Mouse (Mus musculus): ENCODE data around the gene Cntn5.
"Not testable (repeated sequence)": the region's sequence is repeated elsewhere in the genome, so short reads cannot be mapped to it uniquely, and the experiment has no call there.

Gene Cntn5

DNA sequence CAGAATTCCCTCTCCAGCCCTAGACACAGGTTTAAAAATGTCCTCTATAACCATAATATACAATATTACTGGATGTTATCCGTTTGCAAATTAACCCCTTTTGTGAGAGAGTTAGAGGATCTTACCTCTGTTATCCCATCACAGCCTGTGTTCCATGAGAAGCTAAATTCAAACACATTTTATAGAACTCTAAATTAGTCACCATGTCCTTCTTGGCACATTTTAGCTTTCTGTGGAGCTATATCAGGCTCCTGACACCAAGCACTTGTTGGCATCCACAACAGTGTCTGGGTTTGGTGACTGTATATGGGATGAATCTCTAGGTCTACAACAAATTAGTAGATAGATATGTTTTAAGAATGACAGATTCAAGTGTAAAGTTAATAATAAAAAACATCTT lies 253.9 kb downstream of the Cntn5 start:
- DNase-seq: no peak

DNA sequence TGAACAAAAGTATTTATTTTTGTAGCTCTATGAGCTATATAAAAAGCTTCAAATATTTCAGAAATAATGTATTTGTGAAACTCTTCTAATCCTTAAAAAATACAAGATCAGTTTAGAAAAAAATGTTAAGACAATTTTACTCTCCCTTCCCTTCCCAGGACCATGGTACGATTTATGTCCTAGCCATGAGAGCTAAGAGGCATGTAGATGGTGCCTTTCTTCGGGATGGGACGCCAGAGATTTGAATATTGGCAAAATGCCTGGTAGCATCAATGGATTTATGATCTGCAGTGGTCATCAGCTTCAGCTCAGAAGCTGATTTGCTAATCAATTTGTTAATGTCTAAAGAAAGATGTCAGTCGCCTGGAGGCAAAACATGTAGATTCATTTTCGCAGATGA lies 258.6 kb downstream of the Cntn5 start:
- DNase-seq: no peak

DNA sequence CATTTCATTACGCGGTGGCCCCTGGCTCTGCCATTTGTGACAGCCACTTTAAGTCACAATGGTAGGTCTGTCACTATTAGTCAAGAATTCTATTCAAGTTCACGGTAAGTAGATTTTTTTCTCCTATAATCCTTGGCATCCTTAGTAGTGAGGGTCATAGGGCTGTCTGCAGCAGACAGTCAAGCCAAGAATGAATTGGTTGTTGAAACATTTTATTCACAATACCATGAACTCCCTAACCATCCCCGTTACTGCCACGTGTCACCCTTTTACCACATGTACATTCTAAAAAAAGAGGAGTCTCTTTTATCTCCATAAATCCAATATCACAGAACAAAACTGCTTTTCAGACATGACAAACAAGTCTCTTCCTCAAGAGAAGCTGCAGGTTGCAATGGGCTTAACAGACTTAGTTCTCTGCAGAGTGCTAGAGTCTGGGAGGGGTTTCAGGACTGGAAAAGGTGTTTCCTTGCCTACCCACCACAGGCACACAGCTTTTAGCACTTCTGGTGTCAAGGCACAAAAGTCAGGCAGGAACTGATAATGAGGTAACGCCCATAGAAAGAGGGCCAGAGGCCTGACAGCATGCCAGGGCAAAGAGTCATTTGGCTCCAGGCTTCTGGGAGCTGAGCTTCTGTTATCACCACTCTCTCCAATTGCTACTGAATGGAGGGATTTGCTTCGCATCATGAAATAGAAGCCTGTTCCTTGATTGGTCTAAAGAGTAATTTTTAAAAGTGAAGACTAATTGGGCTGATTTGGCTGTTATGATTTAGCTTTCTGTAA lies 259.3 kb downstream of the Cntn5 start:
- no peak for DNase-seq

DNA sequence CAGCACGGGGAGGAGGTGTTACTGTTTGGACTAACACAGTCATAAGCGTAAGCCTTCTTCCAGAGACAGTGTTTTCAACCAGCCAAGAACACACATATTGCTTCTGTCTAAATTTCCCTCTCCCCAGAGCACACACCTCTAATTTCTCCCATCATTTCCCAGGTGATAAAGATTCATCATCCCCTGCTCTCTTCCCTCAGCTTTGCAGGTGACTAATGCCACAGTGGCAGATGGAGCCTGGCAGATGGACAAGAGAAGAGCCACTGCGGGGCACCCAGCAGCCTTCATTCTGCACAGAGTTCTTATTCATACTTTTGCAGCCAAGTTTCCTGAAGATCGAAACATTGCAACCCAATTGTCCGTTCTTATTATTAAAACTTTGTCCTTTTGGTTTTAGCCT lies 286.5 kb downstream of the Cntn5 start:
- DNase-seq: no peak

DNA sequence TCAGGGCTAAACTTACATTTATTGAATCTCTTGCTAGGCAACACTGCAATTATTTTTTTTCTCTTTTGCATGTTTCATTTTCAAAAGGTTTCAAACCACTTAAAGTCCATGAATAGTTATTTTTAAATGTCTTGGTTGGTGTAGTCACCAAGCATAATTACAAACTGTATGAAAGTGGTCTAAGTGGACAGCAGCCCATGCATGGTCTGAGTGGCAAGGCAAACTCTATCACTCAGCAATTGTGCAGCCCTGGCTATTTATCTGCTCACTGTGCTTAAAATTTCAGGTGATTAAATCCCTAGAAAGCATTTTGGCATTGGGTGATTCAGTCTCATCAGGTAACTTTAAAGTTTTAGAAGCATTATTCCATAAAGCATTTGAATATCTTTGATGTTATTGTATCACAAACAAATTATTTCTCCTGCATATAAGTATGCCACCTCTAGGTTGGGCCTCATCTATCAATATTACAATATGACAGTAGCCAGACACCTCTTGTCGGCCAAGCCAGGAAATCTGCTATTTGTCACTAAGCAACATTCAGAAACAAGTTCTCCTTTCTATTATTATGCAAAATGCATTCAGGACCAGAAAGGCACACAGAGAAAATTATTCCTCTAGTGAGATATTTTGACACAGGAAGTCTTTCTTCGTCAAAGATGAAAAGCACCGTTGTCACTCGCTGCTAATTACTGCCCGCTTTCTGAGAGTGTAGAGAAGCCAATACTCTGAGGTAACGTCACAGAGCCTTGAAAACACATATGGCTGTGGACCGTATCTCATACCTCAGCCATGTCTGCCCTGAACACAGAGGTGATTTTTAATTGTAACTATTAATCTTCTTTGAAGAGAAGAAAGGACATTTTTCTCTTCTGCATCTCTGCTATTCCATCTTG lies 329.0 kb downstream of the Cntn5 start:
- DNase-seq: no peak

DNA sequence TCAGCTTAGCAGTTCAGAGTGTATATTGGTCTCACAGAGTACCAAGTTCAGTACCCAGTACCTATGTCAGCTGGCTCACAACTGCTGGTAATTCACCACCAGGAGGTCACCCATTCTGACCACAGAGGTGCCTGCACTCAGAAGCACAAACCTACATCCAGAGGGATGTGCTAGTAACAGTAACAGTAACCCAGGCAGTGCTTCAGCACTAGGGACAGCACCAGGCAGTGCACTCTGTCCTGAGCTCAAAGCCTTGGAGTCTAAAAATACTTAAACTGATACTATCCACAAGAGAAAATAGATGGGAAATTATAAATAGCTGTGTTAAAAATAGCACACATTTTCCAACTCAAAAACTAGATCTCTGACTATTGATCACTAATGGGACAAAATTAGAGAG lies 334.7 kb downstream of the Cntn5 start:
- DNase-seq: no peak

DNA sequence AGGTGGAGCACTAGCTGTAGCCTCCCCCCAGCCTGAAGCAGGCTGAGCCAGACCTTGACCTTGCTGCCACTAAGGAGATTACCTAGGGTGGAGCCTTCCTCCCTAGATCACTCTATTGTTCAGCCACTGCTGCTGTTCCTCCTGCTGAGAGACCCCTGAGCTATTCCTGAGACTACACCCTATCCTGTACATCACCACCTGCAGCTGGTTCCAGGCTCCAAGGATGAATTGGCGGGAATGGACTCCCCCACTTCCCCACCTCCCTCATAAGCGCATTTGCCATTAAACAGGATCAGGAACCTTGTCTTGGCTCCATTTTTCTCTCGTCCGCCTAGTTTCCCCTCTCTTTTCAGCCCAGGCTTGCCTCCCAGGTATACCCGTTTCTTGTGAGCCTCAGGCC lies 363.7 kb downstream of the Cntn5 start:
- not testable (repeated sequence) for DNase-seq

DNA sequence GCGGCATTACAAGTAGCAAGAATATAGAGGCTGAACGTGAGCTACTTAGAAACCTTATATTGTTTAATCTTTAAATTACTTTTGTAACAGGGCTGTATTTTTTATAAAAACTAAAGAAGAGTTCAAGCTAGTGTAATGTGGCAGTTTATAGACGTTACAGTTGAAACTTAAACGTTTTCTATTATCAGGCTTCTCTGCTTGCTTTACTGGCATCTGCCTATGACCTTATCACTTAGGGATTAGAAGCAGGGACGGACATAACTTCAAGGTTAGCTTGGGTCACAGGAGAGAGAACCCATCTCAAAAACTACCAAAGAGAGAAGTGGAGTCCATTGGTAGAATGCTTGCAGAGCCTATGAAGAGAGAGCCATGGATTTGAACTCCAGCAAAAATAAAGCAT lies 372.3 kb downstream of the Cntn5 start:
- no peak for DNase-seq

DNA sequence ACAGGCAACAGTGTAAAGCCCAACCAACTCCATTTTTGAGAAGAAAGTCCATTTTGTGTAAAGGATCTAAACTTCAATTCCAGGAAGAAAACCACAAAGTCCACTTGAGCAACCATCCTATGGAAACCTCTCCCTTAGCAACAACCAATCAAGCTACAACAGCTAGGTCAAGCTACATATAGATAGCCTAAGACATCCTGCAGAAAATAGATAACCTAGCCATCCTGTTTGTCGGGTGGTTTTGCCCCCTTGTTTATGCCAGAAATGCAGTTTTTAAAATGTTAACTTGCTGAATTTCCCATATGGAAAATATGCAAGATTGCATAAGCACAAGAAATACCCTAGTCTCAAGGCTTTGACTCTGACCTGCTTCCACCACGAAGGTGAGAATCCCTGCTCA lies 373.5 kb downstream of the Cntn5 start:
- DNase-seq: no peak

DNA sequence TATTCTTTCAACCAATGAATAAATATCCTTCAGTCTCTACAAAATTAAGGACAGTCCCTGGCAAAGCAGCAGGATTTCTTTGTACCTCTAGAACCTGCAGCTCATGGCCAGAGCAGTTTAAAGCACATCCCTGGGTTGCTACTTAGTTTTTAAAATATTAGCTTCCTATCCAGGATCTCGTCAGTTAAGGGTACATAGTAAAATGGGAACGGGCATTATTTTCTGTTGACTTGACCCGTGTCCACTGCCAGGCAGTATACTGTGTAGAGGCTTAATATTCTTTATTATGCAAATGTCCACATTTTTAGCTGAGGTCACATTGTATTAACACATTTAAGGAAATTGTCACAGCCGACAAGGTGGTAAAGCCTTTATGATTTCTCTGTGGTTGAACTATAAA lies 375.0 kb downstream of the Cntn5 start:
- DNase-seq: no peak

DNA sequence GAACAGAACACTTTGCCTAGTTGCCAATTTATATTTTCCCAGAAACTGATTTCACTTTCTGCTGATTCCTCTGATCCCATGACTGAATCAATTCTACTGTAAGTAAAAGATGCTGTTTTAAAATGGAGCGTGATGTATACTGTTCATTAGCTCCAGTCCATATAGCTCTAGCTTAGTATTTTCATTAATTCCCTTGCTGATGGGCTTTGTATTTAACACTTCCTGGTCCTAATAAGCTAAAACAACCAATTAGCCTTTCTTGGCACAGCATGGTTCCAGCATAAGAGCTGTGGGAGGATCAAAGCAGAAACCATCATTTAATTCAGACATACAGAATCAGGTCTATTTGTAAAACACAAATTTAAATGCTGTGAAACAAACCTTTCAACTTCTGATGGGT lies 375.5 kb downstream of the Cntn5 start:
- DNase-seq: no peak

DNA sequence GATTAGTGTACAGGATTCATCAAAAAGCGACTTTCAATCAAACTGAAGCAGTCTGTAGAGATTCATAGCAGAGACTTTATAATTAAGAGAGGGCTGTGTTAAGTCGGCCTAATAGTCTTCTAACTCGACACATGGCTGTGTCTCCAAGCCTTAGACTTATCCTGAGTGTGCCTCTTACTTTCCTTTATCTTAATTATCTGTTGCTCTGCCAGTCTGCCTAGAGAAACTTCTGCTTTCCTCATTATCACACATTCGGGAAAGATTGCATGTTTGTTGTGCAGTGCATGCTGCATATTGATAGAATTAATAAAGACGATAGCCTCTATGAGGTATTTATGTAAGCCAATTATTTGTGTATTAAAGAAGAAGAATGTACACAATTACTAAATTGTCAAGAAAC lies 375.9 kb downstream of the Cntn5 start:
- no peak for DNase-seq

DNA sequence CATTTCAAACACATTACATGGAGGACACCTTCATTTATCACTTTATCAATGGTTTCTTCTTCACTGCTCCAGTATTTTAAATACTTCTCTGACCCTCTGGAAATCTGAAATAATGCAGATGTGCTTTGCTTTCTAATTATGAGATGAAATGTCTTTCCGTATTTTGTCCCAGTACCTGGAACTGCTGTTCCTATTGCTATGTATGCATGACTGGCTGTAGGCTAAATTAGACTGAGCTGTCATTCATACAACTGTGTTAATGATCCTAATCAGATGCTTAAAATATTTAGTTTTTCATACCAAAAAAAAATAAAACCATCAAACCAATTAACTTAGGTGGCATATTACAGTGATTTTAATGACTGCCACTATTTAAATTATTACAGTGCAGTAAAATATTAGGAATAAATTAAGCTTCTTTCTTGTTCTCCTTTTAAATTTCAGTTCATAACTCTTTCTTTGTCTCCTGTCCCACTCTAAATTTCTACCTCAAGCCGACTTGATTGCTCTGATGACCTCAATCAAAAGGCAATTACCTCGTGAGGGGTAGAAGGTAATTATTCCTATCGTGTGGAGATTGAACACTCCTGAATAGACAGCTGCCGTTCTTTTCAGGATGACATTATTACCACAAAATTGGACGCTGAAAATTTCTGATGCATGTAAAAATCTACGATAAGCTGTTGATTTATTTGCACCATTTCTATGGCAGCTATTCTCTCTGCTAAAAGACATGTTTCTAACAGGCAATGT lies 378.5 kb downstream of the Cntn5 start:
- DNase-seq: no peak

DNA sequence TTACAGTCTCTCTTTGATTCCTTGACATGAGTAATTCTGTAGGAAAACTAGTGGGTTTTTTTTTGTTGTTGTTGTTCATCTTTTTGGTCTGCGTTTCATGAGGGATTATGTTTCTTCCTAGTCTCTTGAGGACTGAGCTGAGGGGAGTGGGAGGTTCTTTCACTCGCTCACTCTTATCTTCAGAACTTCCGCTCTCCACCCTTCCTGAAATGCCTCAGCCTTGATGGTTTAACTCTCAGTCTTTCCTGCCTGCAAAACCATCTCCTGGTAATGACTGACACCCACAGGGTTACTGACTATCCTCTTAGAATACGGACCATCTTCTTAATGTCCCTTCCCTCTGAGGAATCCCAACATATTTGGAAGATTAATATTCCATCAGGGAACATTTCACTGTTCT lies 382.0 kb downstream of the Cntn5 start:
- DNase-seq: no peak

DNA sequence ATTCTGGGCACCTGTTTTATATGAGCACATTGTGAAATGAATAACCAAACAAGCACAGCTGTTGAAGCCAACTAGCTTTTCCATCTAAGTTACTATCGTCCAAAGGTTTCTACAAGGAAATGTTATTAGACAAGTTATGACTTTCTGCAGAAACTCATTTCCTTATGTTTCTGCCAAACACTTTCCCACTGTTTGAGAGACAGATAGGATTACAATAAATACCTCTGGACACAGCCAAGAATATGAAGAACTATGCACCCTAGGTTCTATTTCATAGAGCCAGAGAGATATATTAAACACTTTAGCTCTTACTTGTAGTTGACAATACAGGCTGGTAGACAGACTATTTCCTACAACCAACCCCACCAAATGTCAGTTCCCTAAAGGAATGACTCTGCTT lies 383.5 kb downstream of the Cntn5 start:
- no peak for DNase-seq

DNA sequence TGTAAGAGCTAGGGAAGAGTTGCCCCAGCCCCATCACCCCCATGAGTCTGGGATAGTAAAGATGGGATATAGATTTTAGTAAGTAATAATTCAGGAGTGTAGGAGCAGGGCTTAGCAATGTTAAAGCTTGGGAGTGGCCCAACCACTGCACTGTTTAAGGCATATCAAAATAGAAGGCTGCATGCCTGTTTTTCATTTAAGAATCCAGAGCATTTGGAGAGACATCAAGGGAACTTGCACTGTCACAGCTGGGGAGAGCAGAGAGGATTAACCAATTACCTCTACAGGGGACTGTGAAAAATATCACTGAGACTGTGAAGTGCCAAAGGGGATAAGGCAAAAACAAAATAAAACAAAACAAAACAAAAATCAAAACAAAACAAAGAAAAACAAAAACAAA lies 412.3 kb downstream of the Cntn5 start:
- DNase-seq: no peak

DNA sequence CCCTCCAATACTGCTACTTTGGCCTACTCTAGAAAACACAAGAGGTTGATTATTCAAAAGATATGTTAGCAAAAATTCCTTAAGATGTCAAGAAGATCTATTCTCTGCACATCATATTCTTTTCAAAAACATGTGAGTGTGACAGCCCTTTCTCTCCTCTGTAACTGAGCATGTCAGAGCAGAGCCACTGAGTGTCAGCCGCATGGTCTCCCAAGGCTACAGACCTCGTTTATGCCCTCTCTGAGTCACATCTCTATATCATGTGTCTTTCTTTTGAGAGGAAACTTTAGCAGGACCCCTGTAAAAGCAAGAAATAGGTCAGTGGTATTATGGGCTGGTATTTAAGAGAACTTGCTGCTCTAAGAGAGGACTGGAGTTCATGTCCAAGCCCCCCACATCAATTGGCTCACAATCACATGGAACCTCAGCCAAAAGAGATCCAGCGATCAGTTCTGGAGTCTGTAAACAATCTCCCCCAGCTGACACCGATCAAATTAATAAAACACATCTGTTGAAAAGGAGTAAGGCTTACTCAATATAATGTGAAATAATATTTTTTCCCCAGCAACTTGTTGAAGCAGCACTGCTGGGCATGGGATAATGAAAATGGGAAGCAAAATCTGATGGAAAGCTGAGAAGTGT lies 433.0 kb downstream of the Cntn5 start:
- DNase-seq: no peak

DNA sequence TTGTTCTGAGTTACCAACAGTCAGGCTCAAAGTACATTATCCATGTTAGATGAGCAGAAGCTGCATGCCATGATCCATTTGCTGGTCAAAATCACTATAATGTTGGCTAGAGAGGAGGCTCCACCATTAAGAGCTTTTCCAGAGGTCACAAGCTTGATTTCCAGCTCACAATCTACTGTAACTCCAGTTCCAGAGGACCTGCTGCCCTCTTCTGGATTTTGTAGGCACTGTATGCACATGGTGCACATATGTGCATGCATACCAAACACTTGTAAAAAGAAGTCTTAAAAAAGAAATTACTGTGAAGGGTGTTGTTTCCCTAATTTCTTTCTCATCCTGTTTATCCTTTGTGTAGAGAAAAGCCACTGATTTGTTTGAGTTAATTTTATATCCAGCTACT lies 439.8 kb downstream of the Cntn5 start:
- DNase-seq: no peak

DNA sequence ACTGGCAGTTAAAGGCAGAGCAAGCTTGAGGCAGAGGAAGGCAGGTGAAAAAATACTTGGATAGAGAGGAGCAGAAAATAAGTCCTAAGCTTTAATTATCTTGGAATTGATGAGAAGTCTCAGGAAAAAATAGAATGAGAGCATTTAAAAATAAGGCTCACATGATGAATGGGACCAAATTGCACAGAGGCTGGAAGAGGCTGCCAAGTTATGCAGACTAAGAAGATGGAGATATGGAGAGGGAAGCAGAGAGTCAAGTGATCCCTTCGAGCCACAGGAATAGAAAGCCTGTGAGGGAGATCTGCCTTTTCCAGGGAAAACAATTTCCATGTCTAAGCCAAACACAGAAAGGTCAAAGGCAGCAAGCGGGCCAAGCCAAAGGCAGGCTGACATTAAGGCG lies 446.7 kb downstream of the Cntn5 start:
- DNase-seq: no peak

DNA sequence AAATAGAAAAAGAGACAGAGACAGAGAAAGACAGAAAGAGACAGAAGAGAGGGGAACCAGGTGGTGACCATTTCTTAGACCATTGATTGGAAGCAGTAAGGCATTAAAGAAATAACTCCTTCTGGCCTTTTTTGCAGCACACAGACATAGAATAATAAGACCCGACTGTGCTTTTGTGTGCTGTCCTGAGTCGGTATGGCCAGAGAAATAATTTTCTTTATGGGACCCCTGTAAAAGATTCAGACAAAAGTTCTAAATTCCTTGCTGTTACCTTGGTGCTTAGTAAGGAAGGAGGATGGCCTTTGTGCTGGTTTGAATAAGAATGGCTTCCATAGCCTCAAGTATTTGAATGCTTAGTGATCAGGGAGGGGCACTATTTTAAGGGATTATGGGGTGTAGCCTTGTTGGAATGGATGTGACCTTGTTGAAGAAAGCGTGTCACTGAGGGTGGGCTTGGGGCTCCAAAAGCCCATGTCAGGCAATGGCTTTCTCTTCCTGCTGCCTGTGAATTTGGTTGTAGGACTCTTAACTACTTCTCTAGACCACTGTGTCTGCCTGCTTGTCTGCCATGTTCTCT lies 455.5 kb downstream of the Cntn5 start:
- DNase-seq: no peak

DNA sequence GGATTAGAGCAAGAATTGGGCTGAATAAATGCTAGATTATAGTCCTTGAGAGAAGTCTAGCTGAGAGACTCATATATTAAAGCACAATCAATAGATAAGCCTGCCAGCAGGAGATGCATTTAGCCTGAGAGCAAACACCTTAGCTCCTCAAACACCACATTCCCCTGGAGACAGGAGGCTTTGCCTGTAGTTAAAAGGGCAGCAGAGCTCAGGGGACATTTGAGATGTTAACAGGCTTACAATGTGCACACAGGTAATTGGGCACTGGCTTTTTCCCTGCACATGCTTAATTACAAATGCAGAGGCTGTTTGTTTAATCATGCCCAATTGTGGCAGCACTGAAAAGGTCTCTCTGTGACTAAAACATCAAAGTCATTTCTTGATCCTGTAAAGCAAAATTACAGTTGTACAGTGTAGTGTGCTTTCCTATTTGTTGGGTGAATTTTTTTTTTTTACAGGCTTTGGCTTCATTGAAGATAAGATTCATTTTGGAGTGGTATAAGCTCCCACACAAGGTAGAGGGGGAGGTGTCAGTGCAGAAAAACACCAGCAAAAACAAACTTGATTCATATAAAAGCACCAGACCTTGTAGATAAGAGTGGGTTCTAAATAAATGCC lies 457.2 kb downstream of the Cntn5 start:
- DNase-seq: no peak

DNA sequence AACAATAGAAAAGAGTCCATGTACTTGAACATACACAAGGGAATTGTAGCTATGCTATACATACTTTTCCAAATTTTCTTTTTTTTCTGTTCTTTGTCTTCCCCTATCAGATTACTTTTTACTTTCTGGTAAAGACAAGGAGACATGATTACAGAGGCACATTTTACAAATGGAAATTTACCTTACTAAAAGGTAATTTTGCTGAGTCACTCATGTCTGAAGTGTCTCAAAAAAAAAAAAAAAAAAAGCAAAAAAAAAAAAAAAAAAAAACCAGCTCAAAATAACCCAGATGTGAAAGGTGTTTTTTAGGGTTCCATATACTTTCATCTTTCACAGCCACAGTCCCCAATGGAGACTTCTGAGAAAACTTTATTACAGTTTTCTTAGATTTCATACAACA lies 492.5 kb downstream of the Cntn5 start:
- DNase-seq: no peak
